In genomic region chr10:4266931-4267310, GRCm38 (mm10) we compare ENCODE assay signal across 8 mouse cellular contexts. TPM values are rescaled to one million over a fixed set of nuclear protein-coding genes. Genes with fewer than 3 reads are reported as not detected.
A peak's percentile ranks its signal among the peaks of the same experiment; 100 is the strongest.
DNase-seq lines count a peak whose midpoint lies in the region; ATAC-seq and TF ChIP-seq lines count a peak whose summit lies in the region.

No protein-coding gene starts in this region.

- H3K27me3 ChIP-seq in megakaryocyte, embryonic 14.5 days (replicated peaks) = peaks cover 38% of the 10 kb centered on the region
- no peaks in the 10 kb centered on the region for H3K27me3 ChIP-seq in kidney, postnatal 0 days (ENCODE audit: insufficient read depth, low read length)
- H3K27me3 ChIP-seq in midbrain, embryonic 10.5 days (ENCODE audit: low read depth, poor library complexity, severe bottlenecking) = peaks cover 34% of the 10 kb centered on the region
- H3K27me3 ChIP-seq in stomach, embryonic 15.5 days (replicated peaks) = no peaks in the 10 kb centered on the region

- no peak for ATAC-seq in megakaryocyte, adult 5-6 weeks (ENCODE audit: poor library complexity, severe bottlenecking)
- ATAC-seq in granulocyte monocyte progenitor cell, adult 5-6 weeks (replicated peaks; ENCODE audit: poor library complexity, severe bottlenecking) = peak; percentile 23; the same call in 1 of the 2 replicates
- ATAC-seq in kidney, postnatal 0 days (replicated peaks; ENCODE audit: low FRiP score, low read depth) = peak; percentile 6; the same call in 1 of the 2 replicates
- ATAC-seq in stomach, embryonic 15.5 days (ENCODE audit: insufficient read depth, low FRiP score, low read depth) = peak; percentile 19; the same call in 1 of the 2 replicates

- TF ChIP-seq CTCF in kidney, postnatal 0 days (IDR thresholded peaks at IDR 0.05; ENCODE audit: low read depth) = no peak; the same call in 1 of the 2 replicates

- no peaks in the 10 kb centered on the region for H3K36me3 ChIP-seq in megakaryocyte, embryonic 14.5 days (replicated peaks; ENCODE audit: low read length)
- no peaks in the 10 kb centered on the region for H3K36me3 ChIP-seq in kidney, postnatal 0 days (ENCODE audit: insufficient read depth, low read length)
- no peaks in the 10 kb centered on the region for H3K36me3 ChIP-seq in midbrain, embryonic 10.5 days
- H3K36me3 ChIP-seq in stomach, embryonic 15.5 days = no peaks in the 10 kb centered on the region

- H3K4me3 ChIP-seq in megakaryocyte, embryonic 14.5 days (replicated peaks) = peak overlapping the region; percentile 85
- H3K4me3 ChIP-seq in kidney, postnatal 0 days (replicated peaks; ENCODE audit: low read depth, low read length) = peak overlapping the region; percentile 72
- H3K4me3 ChIP-seq in midbrain, embryonic 10.5 days = peak overlapping the region; percentile 83
- peak overlapping the region; percentile 67 for H3K4me3 ChIP-seq in stomach, embryonic 15.5 days (replicated peaks)

- H3K9me3 ChIP-seq in megakaryocyte, embryonic 14.5 days = no peaks in the 10 kb centered on the region
- no peaks in the 10 kb centered on the region for H3K9me3 ChIP-seq in kidney, postnatal 0 days (replicated peaks; ENCODE audit: low read length)
- H3K9me3 ChIP-seq in midbrain, embryonic 10.5 days (replicated peaks) = no peaks in the 10 kb centered on the region
- H3K9me3 ChIP-seq in stomach, embryonic 15.5 days = no peaks in the 10 kb centered on the region

- 2% methylated on average over 11 of the region's 11 CpGs for WGBS in kidney, postnatal 0 days
- 3% methylated on average over 11 of the region's 11 CpGs for WGBS in midbrain, embryonic 10.5 days
- WGBS in stomach, embryonic 15.5 days = 2% methylated on average over 11 of the region's 11 CpGs

- DNase-seq in cerebellum, adult 8-10 months = peak; percentile 67
- peak; percentile 45 for DNase-seq in kidney, postnatal 0 days (ENCODE audit: low spot score)
- peak; percentile 57 for DNase-seq in midbrain, embryonic 10.5 days (ENCODE audit: low spot score)
- DNase-seq in urinary bladder, postnatal 4 days (ENCODE audit: low spot score in 2 of 2) = no peak

- peak overlapping the region; percentile 94 for H3K4me2 ChIP-seq in kidney, postnatal 0 days (ENCODE audit: low read length)
- H3K4me2 ChIP-seq in stomach, embryonic 15.5 days = peak overlapping the region; percentile 91

- H3K9ac ChIP-seq in kidney, postnatal 0 days (ENCODE audit: low read depth, low read length) = peak overlapping the region; percentile 75
- peak overlapping the region; percentile 50; the same call in 1 of the 2 replicates for H3K9ac ChIP-seq in stomach, embryonic 15.5 days

- peaks cover 11% of the 10 kb centered on the region for H3K4me1 ChIP-seq in megakaryocyte, embryonic 14.5 days
- no peaks in the 10 kb centered on the region; the same call in 1 of the 2 replicates for H3K4me1 ChIP-seq in kidney, postnatal 0 days (replicated peaks; ENCODE audit: insufficient read depth, low read length)
- peaks cover 19% of the 10 kb centered on the region for H3K4me1 ChIP-seq in midbrain, embryonic 10.5 days
- H3K4me1 ChIP-seq in stomach, embryonic 15.5 days = peaks cover 10% of the 10 kb centered on the region; the same call in 1 of the 2 replicates

- peak overlapping the region; percentile 62; the same call in 1 of the 2 replicates for H3K27ac ChIP-seq in kidney, postnatal 0 days
- peak overlapping the region; percentile 90 for H3K27ac ChIP-seq in midbrain, embryonic 10.5 days (replicated peaks)
- peak overlapping the region; percentile 68 for H3K27ac ChIP-seq in stomach, embryonic 15.5 days

RNA-seq across cellular contexts. Expression of gene Akap12, which starts 0.7 kb away (rescaled TPM):
- polyA plus RNA-seq in megakaryocyte, embryonic 14.5 days (2012; ENCODE audit: insufficient read depth, low replicate concordance) = 0.46 TPM in 1 of 2 replicates, not detected in the other
- 0.02 and 0.18 TPM in 2 replicates for total RNA-seq in megakaryocyte, adult 5-6 weeks (2015)
- total RNA-seq in megakaryocyte, adult 5-6 weeks (2017) = 0.07 and 0.41 TPM in 2 replicates
- total RNA-seq in granulocyte monocyte progenitor cell, adult 5-6 weeks (2014; fragmentation: Nextera tagmentation) = 0.43 TPM in 1 of 2 replicates, not detected in the other
- 0.39 TPM in 1 of 2 replicates, not detected in the other for total RNA-seq in granulocyte monocyte progenitor cell, adult 5-6 weeks (2017)
- 53.7 and 54.4 TPM in 2 replicates for polyA plus RNA-seq in kidney, postnatal 0 days (2015; fragmentation: Nextera tagmentation; extraction: Ambion mirVana)
- polyA plus RNA-seq in midbrain, embryonic 10.5 days (2016; fragmentation: Nextera tagmentation; extraction: Ambion mirVana) = 30.9 and 40.7 TPM in 2 replicates
- 59.6 and 62.9 TPM in 2 replicates for polyA plus RNA-seq in stomach, embryonic 15.5 days (2015; fragmentation: Nextera tagmentation; extraction: Ambion mirVana)

Comparison
In these comparisons a context has a peak if more than half of its experiments do, and no peak if none do; other contexts are left out.
1. DNase-seq: peak in cerebellum, adult 8-10 months (single experiment), kidney, postnatal 0 days (single experiment) and midbrain, embryonic 10.5 days (single experiment); none in urinary bladder, postnatal 4 days (0 of 2).
2. RNA of gene Akap12, which starts 0.7 kb away (polyA plus RNA-seq): 59.6 to 62.9 TPM in stomach, embryonic 15.5 days, 53.7 to 54.4 TPM in kidney, postnatal 0 days and 30.9 to 40.7 TPM in midbrain, embryonic 10.5 days; 0.46 TPM in megakaryocyte, embryonic 14.5 days; every median in the first group is over 10 times any median in the second.
3. Peak in every context shown above with its lines, with median percentiles within 50 percentile points of each other: H3K4me3 ChIP-seq and H3K27ac ChIP-seq.